Mouse (Mus musculus) ES-Bruce4 (cell line): ENCODE results near the gene Efcab5. TPM values are rescaled to one million over a fixed set of nuclear protein-coding genes. Genes with fewer than 3 reads are reported as not detected.

ENCODE experiments used
- H3K27ac ChIP-seq: 2 replicates; pipeline ENCODE4 v1.5.1; 2012; ENCODE audit warnings: low read length, inconsistent platforms; ENCODE audit not compliant: insufficient read depth
- H3K27me3 ChIP-seq: 2 replicates; pipeline ENCODE4 v1.6.1; 2012; ENCODE audit warnings: mild to moderate bottlenecking, low read length, inconsistent platforms; ENCODE audit not compliant: control insufficient read depth, poor library complexity, insufficient read depth, severe bottlenecking
- H3K36me3 ChIP-seq: 2 replicates; pipeline ENCODE4 v1.6.1; 2012; ENCODE audit warnings: inconsistent platforms, mild to moderate bottlenecking, low read length, moderate library complexity; ENCODE audit not compliant: control insufficient read depth, poor library complexity, insufficient read depth, severe bottlenecking
- H3K4me1 ChIP-seq: one replicate; pipeline ENCODE4 v1.8.1; 2011; ENCODE audit warnings: low read length; ENCODE audit not compliant: control insufficient read depth, insufficient read depth
- H3K4me3 ChIP-seq: 2 replicates; pipeline ENCODE4 v1.5.1; 2011; ENCODE audit warnings: low read depth, mild to moderate bottlenecking, low read length
- H3K9ac ChIP-seq: 2 replicates; pipeline ENCODE4 v1.6.1; 2012; ENCODE audit warnings: low read depth, mild to moderate bottlenecking, inconsistent platforms; ENCODE audit not compliant: poor library complexity, severe bottlenecking
- H3K9me3 ChIP-seq: replicated peaks from 2 replicates; pipeline ENCODE4 v1.6.1; 2012; ENCODE audit warnings: mild to moderate bottlenecking, low read length, inconsistent platforms; ENCODE audit not compliant: control insufficient read depth, poor library complexity, insufficient read depth, severe bottlenecking
- CTCF ChIP-seq: IDR thresholded peaks from one replicate; pipeline ENCODE4 v1.8.1; 2011; ENCODE audit warnings: low read depth, low read length
- EP300 ChIP-seq: IDR thresholded peaks from 2 replicates; pipeline ENCODE4 v1.6.1; 2011; ENCODE audit warnings: low read depth, low read length; ENCODE audit not compliant: insufficient read depth
- POLR2A ChIP-seq: IDR thresholded peaks from one replicate; pipeline ENCODE4 v1.8.1; 2011; ENCODE audit warnings: low read length; ENCODE audit not compliant: insufficient read depth
- polyA plus RNA-seq: library from polyadenylated mRNA; stranded (reverse); fragments of >200 nt; gene quantifications from 2 replicates; pipeline ENCODE4 v1.2.4, GENCODE M21; 2011; ENCODE audit warnings: low read depth; ENCODE audit not compliant: missing spikeins, insufficient read depth, insufficient read length

Efcab5 gene
- polyA plus RNA-seq, 1 experiment, result not detected

DNA sequence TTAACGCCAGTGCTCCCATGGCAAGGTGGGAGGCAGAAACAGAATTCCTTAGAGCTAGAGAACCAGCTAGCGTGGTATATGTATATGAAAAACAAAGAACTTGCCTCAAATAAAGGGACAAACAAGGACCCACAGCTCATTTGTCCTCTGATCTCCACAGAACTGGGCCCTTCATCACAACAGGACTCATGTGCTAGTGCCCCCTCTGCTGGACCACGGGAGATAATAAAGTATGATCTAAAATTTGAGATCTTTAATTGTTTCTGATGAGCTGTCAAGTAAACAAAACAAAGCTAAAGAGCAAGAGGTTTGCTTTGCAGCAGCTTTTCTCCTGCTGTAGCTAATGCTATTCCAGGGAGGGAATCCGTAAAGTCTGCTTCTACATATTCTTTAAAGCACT, 118.0 kb downstream of the Efcab5 start:
- Histone ChIP-seq H3K4me1 (no peaks in the 10 kb centered on the region), H3K27me3 (no peaks in the 10 kb centered on the region)

DNA sequence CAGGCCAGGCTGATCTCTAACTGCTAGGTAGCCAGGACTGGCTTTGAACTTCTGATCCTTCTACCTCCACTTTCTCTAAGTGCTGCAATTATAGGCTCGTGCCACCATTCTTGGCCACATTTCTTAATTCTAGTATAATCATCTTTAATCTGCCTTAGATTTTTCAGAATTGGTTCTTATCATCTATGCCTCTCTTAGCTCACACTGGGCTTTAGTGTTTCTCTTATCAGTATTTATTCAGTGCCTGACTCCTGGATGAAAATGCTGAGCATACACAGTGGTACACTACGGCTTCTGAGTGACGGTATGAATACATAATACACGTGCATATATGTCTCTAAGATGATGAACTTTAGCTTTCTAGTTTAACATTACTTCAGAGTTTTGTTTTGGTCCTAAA, 119.9 kb downstream of the Efcab5 start:
- H3K4me1 ChIP-seq, result peaks cover 3% of the 10 kb centered on the region
- no peak for TF ChIP-seq POLR2A
- no peaks in the 10 kb centered on the region for H3K9me3 ChIP-seq
- H3K27me3 ChIP-seq, result no peaks in the 10 kb centered on the region
- H3K9ac ChIP-seq, result no peak overlapping the region
- H3K27ac ChIP-seq, result no peak overlapping the region
- H3K4me3 ChIP-seq, result no peak overlapping the region
- H3K36me3 ChIP-seq, result peaks cover 7% of the 10 kb centered on the region

More for the DNA sequence above, 118.0 kb downstream of the Efcab5 start:
- TF ChIP-seq CTCF, result peak; percentile 18
- no peak for TF ChIP-seq POLR2A
- no peak for TF ChIP-seq EP300
- H3K36me3 ChIP-seq, result peaks cover 23% of the 10 kb centered on the region
- H3K9ac ChIP-seq, result no peak overlapping the region
- H3K4me3 ChIP-seq, result no peak overlapping the region
- H3K27ac ChIP-seq, result no peak overlapping the region
- no peaks in the 10 kb centered on the region for H3K9me3 ChIP-seq

DNA sequence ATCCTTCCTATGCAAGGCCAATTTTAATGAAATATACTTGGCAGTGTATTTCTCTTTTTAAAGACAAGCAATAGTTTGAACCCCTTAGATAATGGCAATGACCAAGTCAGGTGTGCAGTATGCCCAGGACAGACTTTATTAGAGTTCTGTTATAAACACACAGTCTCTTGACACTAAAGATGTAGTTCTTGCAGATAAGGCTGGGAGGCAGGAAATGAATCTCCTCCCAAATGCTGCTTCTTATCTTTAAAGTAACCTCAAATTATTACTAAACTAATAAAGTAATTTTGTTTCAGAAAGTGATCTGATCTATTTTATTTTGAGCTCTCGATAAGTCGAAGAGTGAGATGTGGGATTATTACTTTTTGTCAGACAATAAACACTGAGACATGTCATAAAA, 125.4 kb downstream of the Efcab5 start:
- TF ChIP-seq POLR2A, result no peak
- no peak for TF ChIP-seq CTCF
- no peak for TF ChIP-seq EP300
- Histone ChIP-seq H3K9ac (no peak overlapping the region), H3K4me3 (no peak overlapping the region)

DNA sequence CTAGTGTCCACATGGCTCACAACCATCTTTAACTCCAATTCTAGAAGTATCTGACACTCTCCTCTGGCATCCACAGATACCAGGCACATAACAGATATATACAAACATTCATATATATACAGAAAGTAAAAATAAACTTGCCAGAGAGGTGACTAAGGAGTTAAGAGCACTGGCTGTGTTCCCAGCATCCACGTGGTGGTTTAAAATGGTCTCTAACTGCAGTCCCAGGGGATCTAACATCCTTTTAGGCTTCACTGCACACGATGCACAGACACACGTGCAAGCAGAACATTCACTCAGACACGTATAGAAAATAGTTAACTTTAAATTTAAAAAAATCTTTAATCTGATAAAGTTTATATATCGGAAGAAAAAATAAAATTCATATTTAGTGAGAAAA, 126.8 kb downstream of the Efcab5 start:
- no peaks in the 10 kb centered on the region for H3K9me3 ChIP-seq
- H3K4me3 ChIP-seq, result no peak overlapping the region
- H3K36me3 ChIP-seq, result no peaks in the 10 kb centered on the region; the same call in 1 of the 2 replicates
- H3K9ac ChIP-seq, result no peak overlapping the region
- no peak overlapping the region for H3K27ac ChIP-seq
- H3K27me3 ChIP-seq, result no peaks in the 10 kb centered on the region
- no peak for TF ChIP-seq CTCF
- no peak for TF ChIP-seq EP300
- TF ChIP-seq POLR2A, result no peak
- H3K4me1 ChIP-seq, result peaks cover 3% of the 10 kb centered on the region

More for the DNA sequence above, 125.4 kb downstream of the Efcab5 start:
- peaks cover 3% of the 10 kb centered on the region for H3K4me1 ChIP-seq
- H3K27me3 ChIP-seq, result no peaks in the 10 kb centered on the region
- no peaks in the 10 kb centered on the region for H3K9me3 ChIP-seq
- H3K27ac ChIP-seq, result no peak overlapping the region
- H3K36me3 ChIP-seq, result no peaks in the 10 kb centered on the region; the same call in 1 of the 2 replicates

DNA sequence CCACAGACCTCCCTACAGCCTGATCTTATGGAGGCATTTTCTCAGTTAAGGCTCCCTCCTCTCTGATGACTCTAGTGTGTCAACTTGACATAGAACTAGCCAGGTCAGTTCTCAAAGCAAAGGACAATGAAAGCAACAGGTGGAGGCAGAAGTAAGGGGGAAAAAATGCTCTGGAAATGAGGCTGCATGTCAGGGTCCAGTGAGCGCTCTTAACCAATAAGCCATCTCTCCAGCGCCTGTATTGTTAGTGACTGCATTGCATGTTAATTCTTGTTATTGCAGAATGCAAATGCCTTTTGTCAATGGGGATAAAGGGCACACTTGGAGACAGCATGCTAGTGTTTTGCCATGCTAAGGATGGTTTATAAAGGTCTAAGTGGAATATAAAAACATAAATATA, 146.0 kb downstream of the Efcab5 start:
- TF ChIP-seq POLR2A (no peak), EP300 (no peak), CTCF (no peak)
- H3K4me1 ChIP-seq, result no peaks in the 10 kb centered on the region
- H3K9me3 ChIP-seq, result no peaks in the 10 kb centered on the region
- no peaks in the 10 kb centered on the region for H3K27me3 ChIP-seq
- H3K4me3 ChIP-seq, result no peak overlapping the region
- H3K9ac ChIP-seq, result no peak overlapping the region
- H3K27ac ChIP-seq, result no peak overlapping the region
- peaks cover 18% of the 10 kb centered on the region for H3K36me3 ChIP-seq

DNA sequence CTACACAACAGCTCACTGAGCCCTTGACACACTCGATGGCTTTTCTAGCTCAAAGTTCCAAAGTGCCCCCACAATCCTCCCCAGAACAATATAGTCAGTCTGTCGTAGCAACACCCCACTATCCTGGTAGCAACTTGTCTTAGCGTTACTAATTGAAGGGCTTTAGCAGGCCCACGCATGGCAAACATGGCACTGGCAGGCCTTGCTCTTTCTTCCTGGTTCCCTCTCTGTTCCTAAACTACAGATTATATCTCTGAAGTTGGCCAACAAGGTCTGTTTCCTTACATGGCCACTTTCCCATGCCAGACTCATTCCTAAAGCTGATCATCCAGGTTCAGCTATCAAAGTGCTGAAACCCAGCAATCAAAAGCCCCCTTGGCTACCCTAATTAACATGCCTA, 146.9 kb downstream of the Efcab5 start:
- Histone ChIP-seq H3K27ac (no peak overlapping the region), H3K9me3 (no peaks in the 10 kb centered on the region), H3K4me3 (no peak overlapping the region), H3K9ac (no peak overlapping the region), H3K27me3 (no peaks in the 10 kb centered on the region), H3K36me3 (peaks cover 14% of the 10 kb centered on the region), H3K4me1 (no peaks in the 10 kb centered on the region)
- TF ChIP-seq POLR2A (no peak), CTCF (no peak), EP300 (no peak)

Other genes with a start within 250 kb of the Efcab5 start
- not detected in 2 replicates for gene Slc6a4, start 190.4 kb downstream of the Efcab5 start, polyA plus RNA-seq
- gene Nsrp1, start 110.5 kb downstream of the Efcab5 start, polyA plus RNA-seq, result 28.3 and 35.4 TPM in 2 replicates
- 6.0 and 6.1 TPM in 2 replicates for gene Ssh2, start 27.3 kb upstream of the Efcab5 start, polyA plus RNA-seq